Mouse (Mus musculus) Muller cell, postnatal 12 days (primary cell): ENCODE data around the gene Gm5751.
"Not testable (repeated sequence)": the region's sequence is repeated elsewhere in the genome, so short reads cannot be mapped to it uniquely, and the experiment has no call there.

Experiments
- DNase-seq: peaks from one replicate; pipeline ENCODE4 v3.0.0-alpha.2; 2015; ENCODE audit errors: inconsistent ontology term

The Gm5751 gene

DNA sequence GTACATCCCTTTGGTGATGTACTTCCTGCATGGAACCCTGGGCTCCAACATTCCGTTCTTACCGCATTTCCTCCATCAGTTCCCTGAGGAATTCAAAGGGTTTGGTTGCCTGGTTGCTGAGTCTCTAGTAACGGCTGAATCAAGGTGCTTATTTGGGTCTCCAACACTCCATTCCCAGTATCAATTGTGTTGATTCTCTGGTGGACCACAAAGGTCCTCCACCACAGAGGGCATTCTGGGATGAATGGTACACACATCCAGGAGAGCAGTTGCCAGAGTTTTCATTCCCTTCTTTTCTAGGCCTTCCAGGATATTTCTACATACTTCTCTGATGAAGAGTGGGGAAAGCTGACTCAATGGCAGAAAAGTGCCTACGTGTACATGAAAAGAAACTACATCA, at the start of gene Gm5751:
Gm5751 (plus strand) TSS at position 301 of the 400 bp plus-strand sequence.
- not testable (repeated sequence) for DNase-seq

GRCm38 (mm10) chrX:8832043-8832442, 42.0 kb upstream of the Gm5751 start:
- peak; percentile 10 for DNase-seq

DNA sequence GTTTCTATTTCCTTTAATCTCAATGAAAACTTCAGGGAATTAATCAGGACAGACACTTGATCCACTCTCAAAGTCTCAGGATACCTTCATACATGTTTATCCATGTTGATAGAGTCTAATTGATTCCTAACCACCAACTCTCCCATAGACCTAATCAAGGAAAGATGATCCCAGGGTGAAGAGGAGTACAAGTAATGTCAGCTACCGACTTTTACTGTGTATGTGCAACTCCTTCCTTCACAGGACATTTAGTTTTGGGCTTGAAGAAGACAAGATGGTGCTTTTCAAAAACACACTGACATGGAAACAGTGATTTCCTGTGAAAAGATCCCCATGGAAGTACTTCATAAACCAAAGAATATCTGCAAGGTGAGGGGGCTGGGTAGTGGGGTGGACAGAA, 30.4 kb upstream of the Gm5751 start, which contains the start of gene Gm6592:
Gm6592 (plus strand) TSS at position 301 of the 400 bp plus-strand sequence.
- no peak for DNase-seq

DNA sequence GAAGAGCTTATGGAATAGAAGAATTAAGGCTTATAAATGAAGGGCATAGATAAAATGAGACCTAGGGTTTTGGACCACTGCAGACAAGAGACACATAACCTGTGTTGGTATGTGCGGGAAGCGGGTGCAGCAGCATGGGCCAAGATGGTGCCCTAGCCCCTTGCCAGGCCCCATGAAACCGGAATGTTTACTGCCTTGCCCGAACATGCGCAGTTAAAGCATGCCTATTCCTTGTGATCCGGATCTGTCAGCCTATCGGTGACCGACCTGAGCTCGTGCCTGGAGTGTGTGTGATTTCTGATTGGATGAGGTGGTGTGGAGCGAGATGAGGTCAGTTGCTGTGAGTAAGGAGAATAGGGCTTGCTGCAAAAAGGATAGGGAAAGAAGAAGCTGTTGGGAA, 21.6 kb upstream of the Gm5751 start:
- no peak for DNase-seq

DNA sequence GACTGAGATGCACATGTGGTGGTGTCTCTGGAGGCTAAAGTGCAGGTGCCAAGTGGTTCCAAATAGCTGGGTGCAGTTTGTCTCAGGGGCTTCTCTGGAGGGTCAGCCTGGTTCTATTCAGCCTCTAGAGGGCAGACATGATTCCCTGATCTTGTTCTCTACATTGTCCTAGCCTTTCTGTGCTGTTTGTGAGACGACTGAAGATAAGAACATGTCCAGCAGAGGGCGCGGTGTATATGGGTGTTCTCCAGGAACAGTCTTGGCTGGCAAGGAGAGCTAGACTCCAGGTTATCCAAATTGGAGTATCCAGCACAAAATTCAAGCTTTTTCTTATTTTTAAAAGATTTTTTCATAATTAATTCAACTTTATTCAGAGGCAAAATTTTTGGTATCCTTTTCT, 9.7 kb upstream of the Gm5751 start:
- DNase-seq: peak; percentile 35

DNA sequence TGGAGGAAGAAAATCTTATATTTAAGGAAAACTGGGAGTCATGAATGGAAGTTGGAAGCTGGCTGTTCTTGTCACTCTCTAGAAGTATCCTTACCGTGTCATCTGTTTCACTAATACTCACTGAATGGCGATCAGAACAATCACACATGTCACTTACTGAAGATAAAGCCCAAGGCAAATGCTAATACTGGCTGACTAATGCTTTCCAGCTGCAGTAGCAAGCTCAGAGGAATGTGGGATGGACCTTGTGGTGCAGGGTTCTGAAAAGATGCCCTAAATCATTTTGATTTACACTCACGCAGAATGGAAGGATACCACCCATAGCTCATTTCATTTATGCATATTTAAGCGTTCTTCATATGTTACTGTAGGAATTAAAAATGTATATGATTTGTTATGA, 10.3 kb downstream of the Gm5751 start:
- DNase-seq: peak; percentile 76

- DNase-seq: no peak
Observed at GRCm38 (mm10) chrX:8891975-8892342, 17.9 kb downstream of the Gm5751 start.

DNA sequence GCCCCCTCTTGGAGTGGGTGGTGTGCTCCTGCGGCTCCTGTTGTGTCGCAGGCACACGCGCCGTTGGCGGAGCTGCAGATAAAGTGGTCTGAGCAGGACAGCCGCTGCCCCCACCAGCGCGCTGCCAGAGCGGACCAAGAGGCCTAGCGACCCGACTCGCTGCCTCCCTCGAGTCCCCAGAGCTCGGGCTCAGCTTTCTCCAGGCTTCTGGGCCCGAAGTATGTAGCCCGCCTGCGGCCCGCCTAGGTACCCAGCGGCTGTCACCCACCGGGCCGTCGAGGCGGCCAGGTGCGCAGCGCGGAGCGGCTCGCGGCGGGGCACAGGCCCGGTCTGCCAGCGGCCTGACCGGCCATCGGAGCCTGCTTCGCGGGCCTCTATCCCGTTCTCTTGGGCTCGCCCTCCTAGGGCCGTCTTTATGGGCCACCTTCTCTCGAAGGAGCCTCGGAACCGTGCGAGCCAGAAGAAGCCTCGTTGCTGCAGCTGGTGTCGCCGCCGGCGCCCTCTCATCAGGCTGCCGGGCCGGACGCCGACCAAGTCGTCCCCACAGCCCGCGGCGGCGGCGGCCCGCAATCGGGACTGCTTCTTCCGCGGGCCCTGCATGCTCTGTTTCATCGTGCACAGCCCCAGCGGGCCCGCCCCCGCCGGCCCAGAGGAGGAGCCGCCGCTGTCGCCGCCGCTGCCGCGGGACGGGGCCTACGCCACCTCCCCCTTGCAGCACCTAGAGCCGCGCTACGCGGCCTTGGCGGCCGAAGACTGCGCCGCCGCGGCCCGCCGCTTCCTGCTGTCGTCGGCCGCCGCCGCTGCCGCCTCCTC, 18.5 kb downstream of the Gm5751 start, which contains the start of gene B630019K06Rik:
B630019K06Rik (plus strand) TSS at position 40 of the 813 bp plus-strand sequence.
- DNase-seq: peak; percentile 83

- peak; percentile 30 for DNase-seq
Observed at GRCm38 (mm10) chrX:8893182-8893651, 19.2 kb downstream of the Gm5751 start.

GRCm38 (mm10) chrX:8900823-8901222, 26.8 kb downstream of the Gm5751 start:
- no peak for DNase-seq

- DNase-seq: peak; percentile 81
Observed at GRCm38 (mm10) chrX:8901906-8902472, 27.9 kb downstream of the Gm5751 start.

GRCm38 (mm10) chrX:8921080-8921479, 47.0 kb downstream of the Gm5751 start:
- DNase-seq: no peak

- no peak for DNase-seq
Observed at GRCm38 (mm10) chrX:8921813-8922607, 48.0 kb downstream of the Gm5751 start.

GRCm38 (mm10) chrX:8927308-8927707, 53.3 kb downstream of the Gm5751 start:
- DNase-seq: no peak
